Mouse (Mus musculus): ENCODE data around the gene Ttll9.

Ttll9 gene

GRCm38 (mm10) chr2:152962091-152962793 is at the start of gene Ttll9:
Gene Ttll9 (plus strand): TSS chr2:152962485.
- peak; percentile 20 to 56 for DNase-seq (ENCODE audit: low read depth in 1 of 2, low spot score in 2 of 2)

DNA sequence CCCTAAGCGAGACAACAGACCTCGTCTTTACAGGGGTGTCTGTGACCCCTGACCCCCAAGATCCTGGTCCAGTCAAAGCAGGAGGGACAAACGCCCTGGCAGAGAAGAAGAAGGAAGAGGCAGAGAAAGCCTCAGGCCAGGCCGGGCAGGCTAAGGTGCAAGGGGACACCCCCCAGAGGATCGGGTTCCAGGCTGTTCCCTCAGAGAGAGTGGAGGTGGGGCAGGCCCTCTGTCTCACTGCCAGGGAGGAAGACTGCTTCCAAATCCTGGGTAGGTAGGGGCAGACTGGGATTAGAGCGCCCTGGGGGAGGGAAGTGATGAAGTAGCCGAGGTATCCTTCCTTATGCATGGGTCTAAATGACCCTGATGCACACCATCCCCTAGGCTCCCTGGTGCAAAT is 48.8 kb upstream of the Ttll9 start:
- no peak for DNase-seq (ENCODE audit: low read depth in 1 of 2, low spot score in 2 of 2)

DNA sequence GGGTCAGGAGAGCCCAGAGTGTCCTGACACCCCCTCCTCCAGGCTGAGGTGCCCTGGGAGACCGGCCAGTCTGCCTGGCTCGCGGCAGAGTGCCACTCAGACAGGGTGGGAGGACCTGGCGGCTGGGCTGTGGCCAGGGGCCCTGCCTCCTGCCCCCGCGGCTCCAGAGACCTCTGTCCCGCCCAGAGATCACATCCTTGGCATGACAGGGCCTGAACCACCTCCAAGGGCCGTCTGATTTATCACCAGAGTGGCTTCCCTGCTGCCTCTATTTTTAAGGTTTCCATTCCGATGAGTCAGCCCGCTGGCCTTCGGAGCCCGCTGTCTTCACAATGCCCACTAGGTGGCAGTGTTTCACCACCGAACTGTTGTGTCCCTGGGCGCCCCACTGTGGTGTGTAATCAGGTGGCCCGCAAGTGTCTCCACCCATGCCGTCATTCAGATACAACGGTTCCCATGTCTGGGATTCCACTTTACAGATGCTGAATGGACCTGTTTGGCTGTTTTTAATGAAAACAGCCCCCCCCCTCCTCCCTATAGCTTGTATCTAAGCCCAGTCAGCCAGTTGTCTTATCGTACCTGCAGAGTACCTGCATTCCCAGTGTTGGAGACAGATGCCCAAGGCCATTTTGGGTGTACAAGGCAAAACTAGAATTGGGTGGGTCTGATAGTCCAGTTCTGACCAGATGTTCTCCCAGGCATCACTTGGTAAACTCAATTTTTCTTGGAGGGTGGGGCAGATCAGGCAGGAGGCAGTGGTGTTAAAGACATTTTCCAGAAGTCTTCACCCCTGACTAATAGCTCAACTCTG is 47.8 kb upstream of the Ttll9 start:
- peak; percentile 74 to 79 for DNase-seq (ENCODE audit: low read depth in 1 of 2, low spot score in 2 of 2)

GRCm38 (mm10) chr2:152915453-152915852 is 46.8 kb upstream of the Ttll9 start:
- DNase-seq (ENCODE audit: low read depth in 1 of 2, low spot score in 2 of 2): no peak

DNA sequence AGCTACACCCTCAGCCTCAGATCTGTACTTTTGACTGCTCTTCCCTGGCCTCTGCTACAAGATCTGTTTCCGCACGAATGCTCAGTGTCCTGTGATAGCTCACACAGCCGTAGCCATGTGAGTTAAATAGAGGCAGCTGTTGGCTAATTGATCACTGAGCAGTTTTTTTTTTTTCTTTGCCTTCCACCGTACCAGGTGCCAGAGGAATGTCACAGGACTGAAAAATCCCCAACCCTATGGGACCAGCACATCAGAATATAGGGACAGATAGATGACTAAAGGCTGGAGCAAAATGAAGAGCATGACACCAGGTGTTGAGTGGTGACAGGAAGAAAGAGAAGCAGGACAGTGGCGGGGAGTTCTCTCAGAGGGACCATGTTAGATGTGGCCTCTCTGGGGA is 46.2 kb upstream of the Ttll9 start:
- no peak for DNase-seq (ENCODE audit: low read depth in 1 of 2, low spot score in 2 of 2)

GRCm38 (mm10) chr2:152917671-152918070 is 44.6 kb upstream of the Ttll9 start:
- no peak for DNase-seq (ENCODE audit: low read depth in 1 of 2, low spot score in 2 of 2)

GRCm38 (mm10) chr2:152922376-152922775 is 39.9 kb upstream of the Ttll9 start:
- no peak for DNase-seq (ENCODE audit: low read depth in 1 of 2, low spot score in 2 of 2)

GRCm38 (mm10) chr2:152923621-152924020 is 38.7 kb upstream of the Ttll9 start:
- DNase-seq (ENCODE audit: low read depth in 1 of 2, low spot score in 2 of 2): no peak

DNA sequence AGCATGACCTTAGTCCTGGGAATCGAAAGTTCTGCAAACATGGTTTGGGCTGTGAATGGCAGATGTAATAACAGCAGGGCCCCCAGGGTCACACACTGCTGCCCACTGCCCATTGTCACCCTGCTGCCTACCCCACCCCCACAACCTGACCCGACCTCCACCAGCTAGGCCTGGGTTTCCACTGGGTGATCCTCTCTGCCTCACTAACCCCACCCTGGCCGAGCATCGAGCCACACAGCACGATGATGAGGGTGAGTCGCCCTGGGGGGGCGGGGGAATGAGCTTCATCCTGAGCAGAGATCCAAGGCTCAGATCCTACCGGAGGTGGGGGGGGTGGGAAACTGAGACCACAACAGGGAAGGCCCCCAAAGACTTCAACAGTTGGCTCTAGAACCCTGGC is 38.2 kb upstream of the Ttll9 start:
- no peak for DNase-seq (ENCODE audit: low read depth in 1 of 2, low spot score in 2 of 2)

GRCm38 (mm10) chr2:152924543-152924942 is 37.7 kb upstream of the Ttll9 start:
- no peak for DNase-seq (ENCODE audit: low read depth in 1 of 2, low spot score in 2 of 2)

DNA sequence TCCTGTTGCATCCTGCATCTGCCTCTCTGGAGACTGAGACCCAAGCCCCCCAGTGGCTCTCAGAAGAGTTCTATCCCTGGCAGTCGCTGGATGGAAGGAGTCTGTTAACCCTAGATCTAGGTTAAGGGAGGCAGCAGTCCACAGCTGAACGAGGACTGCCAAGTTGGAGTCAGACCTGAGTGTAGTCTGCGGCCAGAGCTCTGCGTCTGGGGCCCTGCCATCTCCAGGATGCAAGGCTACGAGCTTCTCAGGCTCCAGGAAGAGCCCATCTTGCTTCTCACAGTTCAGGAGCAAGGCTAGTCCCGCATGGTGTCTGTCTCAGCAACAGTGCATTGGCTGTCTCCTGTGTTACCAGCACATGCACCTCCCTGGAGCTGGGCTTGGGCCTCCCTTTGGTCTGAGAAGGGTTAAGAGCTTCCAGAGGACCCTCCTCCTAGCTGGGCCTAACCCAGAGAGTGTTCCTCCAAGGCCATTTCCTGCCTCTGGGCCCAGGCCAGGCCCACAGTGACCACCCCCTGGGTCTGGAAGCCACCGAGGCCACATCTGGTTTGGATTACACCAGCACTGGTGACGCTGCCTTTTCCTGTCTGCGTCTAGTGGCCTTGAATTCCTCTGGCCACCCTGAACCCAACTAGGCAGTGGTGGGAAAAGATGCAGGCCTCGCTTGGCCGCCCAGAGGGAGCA is 37.0 kb upstream of the Ttll9 start:
- DNase-seq (ENCODE audit: low read depth in 1 of 2, low spot score in 2 of 2): no peak

GRCm38 (mm10) chr2:152926896-152927295 is 35.4 kb upstream of the Ttll9 start:
- no peak for DNase-seq (ENCODE audit: low read depth in 1 of 2, low spot score in 2 of 2)

DNA sequence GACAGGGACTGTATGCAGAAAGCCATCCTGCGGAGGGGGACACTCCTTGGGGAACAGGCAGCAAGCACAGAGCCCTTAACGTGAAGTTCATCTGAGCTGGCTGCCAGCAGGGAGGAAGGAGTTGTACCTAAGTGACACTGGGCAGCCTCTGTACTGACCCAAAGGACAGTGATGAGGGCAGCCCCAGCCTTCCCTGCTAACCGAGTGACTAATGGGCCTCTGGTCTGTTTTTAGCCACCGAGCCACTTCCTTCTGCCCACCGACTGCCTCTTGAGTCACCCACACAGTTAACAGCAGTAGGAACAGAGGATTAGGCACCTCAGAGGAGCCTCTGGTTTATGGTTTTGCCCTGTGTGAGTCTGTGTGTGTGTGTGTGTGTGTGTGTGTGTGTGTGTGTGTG is 34.9 kb upstream of the Ttll9 start:
- DNase-seq (ENCODE audit: low read depth in 1 of 2, low spot score in 2 of 2): peak; percentile 14 to 42

GRCm38 (mm10) chr2:152928219-152928987 is 33.9 kb upstream of the Ttll9 start:
- no peak for DNase-seq (ENCODE audit: low read depth in 1 of 2, low spot score in 2 of 2)

DNA sequence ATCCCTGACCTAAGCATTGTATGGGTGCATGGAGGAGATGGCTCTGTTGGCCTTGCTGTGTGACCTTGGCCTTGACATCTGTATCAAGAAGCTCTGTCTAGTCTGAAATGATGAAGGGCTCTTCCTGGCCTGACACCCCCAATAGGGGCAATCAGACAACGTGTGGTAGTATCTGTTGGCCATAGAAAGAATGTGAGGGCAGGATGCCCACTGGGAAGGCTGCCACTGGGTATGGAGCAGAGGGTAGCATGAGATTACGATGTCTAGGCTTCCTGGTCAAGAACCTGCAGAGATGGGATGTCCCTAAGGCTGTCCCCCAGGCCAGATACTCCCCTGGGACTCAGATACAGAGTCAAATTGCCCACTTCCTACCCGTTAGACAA is 33.3 kb upstream of the Ttll9 start:
- DNase-seq (ENCODE audit: low read depth in 1 of 2, low spot score in 2 of 2): no peak

- no peak for DNase-seq (ENCODE audit: low read depth in 1 of 2, low spot score in 2 of 2)
These were observed 32.0 kb upstream of the Ttll9 start for GRCm38 (mm10) chr2:152930276-152930675.

GRCm38 (mm10) chr2:152931456-152932160 is 30.7 kb upstream of the Ttll9 start:
- DNase-seq (ENCODE audit: low read depth in 1 of 2, low spot score in 2 of 2): no peak

DNA sequence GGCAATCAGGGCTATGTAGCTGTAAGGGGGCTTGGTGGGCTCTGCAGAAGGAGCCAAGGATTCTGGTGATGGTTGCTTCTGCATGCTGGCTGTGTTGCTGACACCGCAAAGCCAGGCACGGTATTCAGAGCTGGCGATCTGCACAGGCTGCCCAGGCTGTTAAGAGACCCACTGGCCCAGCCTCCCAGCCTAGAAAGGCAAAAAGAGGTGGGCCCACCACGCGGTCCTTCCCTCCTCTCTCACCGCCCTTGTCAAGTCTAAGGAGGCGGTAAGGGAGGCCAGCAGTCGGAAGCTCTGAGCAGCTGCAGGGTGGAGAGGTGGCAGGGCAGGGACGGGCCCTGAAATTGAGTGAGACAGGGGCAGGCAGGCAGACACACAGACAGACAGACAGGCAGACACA is 29.2 kb upstream of the Ttll9 start, which contains the start of gene Foxs1:
TSS of gene Foxs1 (minus strand) at position 161 of the 400 bp plus-strand sequence.
- no peak for DNase-seq (ENCODE audit: low read depth in 1 of 2, low spot score in 2 of 2)

- DNase-seq (ENCODE audit: low read depth in 1 of 2, low spot score in 2 of 2): peak; percentile 28 to 39
These were observed 28.7 kb upstream of the Ttll9 start for GRCm38 (mm10) chr2:152933614-152934013.

- peak; percentile 44 to 52 for DNase-seq (ENCODE audit: low read depth in 1 of 2, low spot score in 2 of 2)
These were observed 22.4 kb upstream of the Ttll9 start for GRCm38 (mm10) chr2:152939846-152940245.
